ENCODE assay signal across 8 mouse cellular contexts in the genomic region with DNA sequence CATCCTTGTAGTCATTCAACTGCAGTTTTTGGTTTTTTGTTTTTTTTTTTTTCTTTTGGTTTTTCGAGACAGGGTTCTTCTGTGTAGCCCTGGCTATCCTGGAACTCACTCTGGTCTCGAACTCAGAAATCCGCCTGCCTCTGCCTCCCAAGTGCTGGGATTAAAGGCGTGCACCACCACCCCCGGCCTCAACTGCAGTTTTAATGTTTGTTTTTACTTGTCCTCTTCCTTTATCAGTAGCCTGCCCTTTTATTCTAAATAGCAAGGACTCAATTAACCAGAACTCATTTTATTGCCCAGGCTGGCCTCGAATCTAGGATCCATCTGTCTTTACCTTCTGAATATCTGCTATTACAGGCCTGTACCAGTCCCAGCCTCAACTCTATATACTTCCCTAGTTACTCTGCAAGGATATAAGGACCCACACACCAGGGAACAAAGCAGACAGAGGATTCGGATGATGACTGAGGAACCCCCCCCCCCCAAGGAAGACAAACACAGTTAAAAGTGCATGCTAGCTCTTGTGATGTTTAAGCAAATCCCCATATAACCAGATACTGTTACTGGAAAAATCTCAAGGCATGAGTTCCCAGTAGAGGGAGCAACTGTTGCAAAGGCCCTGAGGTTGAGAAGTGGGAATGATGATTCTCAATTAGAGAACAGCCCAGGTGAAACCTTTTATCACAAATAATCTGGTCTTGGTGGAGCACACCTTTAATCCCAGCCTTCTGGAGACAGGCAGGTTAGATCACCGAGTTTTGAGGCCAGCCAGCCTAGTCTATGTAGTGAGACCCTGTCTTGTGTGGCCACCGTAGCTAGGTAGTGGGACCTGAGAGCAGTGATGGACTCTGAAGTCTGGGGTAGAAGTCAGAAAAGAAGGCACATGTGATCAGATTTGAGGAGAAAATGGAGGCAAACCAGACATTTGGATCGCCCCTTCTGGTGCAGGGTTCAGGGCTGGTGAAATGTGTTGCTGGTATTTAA. TPM values are rescaled to one million over a fixed set of nuclear protein-coding genes. Genes with fewer than 3 reads are reported as not detected.
DNase-seq lines count a peak whose midpoint lies in the region; ATAC-seq lines count a peak whose summit lies in the region.

No protein-coding gene starts in this region.

- WGBS in heart, embryonic 14.5 days = 56% methylated on average over 10 of the region's 10 CpGs
- 70% methylated on average over 10 of the region's 10 CpGs for WGBS in hindbrain, embryonic 13.5 days
- WGBS in midbrain, embryonic 13.5 days = 73% methylated on average over 10 of the region's 10 CpGs

- no peaks in the 10 kb centered on the region for H3K27me3 ChIP-seq in heart, embryonic 14.5 days (ENCODE audit: control insufficient read depth, insufficient read depth, low read length)
- H3K27me3 ChIP-seq in hindbrain, embryonic 13.5 days = no peaks in the 10 kb centered on the region
- H3K27me3 ChIP-seq in midbrain, embryonic 13.5 days = no peaks in the 10 kb centered on the region

- H3K36me3 ChIP-seq in heart, embryonic 14.5 days (ENCODE audit: control insufficient read depth, insufficient read depth, low read length) = peaks cover 45% of the 10 kb centered on the region
- H3K36me3 ChIP-seq in hindbrain, embryonic 13.5 days = peaks cover 42% of the 10 kb centered on the region
- H3K36me3 ChIP-seq in midbrain, embryonic 13.5 days = peaks cover 45% of the 10 kb centered on the region

- H3K9ac ChIP-seq in heart, embryonic 14.5 days (ENCODE audit: low read length) = peak overlapping the region; percentile 96
- peak overlapping the region; percentile 94 for H3K9ac ChIP-seq in hindbrain, embryonic 13.5 days
- H3K9ac ChIP-seq in midbrain, embryonic 13.5 days (replicated peaks) = peak overlapping the region; percentile 96

- H3K4me1 ChIP-seq in heart, embryonic 14.5 days (ENCODE audit: control insufficient read depth in 2 of 2, insufficient read depth in 2 of 2, low read length in 2 of 2) = peaks cover 10 to 21% of the 10 kb centered on the region in 2 experiments
- peaks cover 39% of the 10 kb centered on the region for H3K4me1 ChIP-seq in hindbrain, embryonic 13.5 days (replicated peaks)
- peaks cover 21% of the 10 kb centered on the region for H3K4me1 ChIP-seq in midbrain, embryonic 13.5 days (replicated peaks)

- DNase-seq in heart, postnatal 4 days = no peak
- peak; percentile 48 for DNase-seq in NIH3T3 (ENCODE audit: low read depth)
- DNase-seq in urinary bladder, adult 18-20 months (ENCODE audit: low spot score in 2 of 2) = no peak
- DNase-seq in lung, adult 18-20 months = no peak
- DNase-seq in urinary bladder, postnatal 14 days (ENCODE audit: low spot score) = no peak

- peak overlapping the region; percentile 91; a peak in 3 of 4 replicates for H3K27ac ChIP-seq in heart, embryonic 14.5 days (replicated peaks in 1 of 2; ENCODE audit: control insufficient read depth in 1 of 2, insufficient read depth in 1 of 2, low read depth in 2 of 2, low read length in 2 of 2)
- peak overlapping the region; percentile 98 for H3K27ac ChIP-seq in hindbrain, embryonic 13.5 days
- H3K27ac ChIP-seq in midbrain, embryonic 13.5 days = peak overlapping the region; percentile 95

- peak overlapping the region; percentile 73 for H3K4me2 ChIP-seq in heart, embryonic 14.5 days (ENCODE audit: low read length)
- H3K4me2 ChIP-seq in hindbrain, embryonic 13.5 days = peak overlapping the region; percentile 68
- H3K4me2 ChIP-seq in midbrain, embryonic 13.5 days (replicated peaks) = peak overlapping the region; percentile 73

- H3K9me3 ChIP-seq in heart, embryonic 14.5 days (ENCODE audit: control insufficient read depth, low read length) = no peaks in the 10 kb centered on the region
- H3K9me3 ChIP-seq in hindbrain, embryonic 13.5 days = no peaks in the 10 kb centered on the region
- H3K9me3 ChIP-seq in midbrain, embryonic 13.5 days = no peaks in the 10 kb centered on the region

- H3K4me3 ChIP-seq in heart, embryonic 14.5 days (ENCODE audit: control insufficient read depth in 1 of 2, insufficient read depth in 1 of 2, low read depth in 1 of 2, low read length in 2 of 2) = peak overlapping the region; percentile 96
- peak overlapping the region; percentile 87 for H3K4me3 ChIP-seq in hindbrain, embryonic 13.5 days
- peak overlapping the region; percentile 91 for H3K4me3 ChIP-seq in midbrain, embryonic 13.5 days (replicated peaks)

- no peak for ATAC-seq in heart, embryonic 14.5 days (ENCODE audit: insufficient number of reproducible peaks, insufficient read depth, low FRiP score, low read depth)
- ATAC-seq in hindbrain, embryonic 13.5 days (ENCODE audit: low FRiP score) = no peak
- no peak for ATAC-seq in midbrain, embryonic 13.5 days

RNA-seq across cellular contexts. Expression of a gene that starts 1.7 kb away (rescaled TPM):
- polyA plus RNA-seq in heart, embryonic 14.5 days (2014; fragmentation: Nextera tagmentation; extraction: Ambion mirVana) = 49.9 and 53.0 TPM in 2 replicates
- total RNA-seq in heart, postnatal 4 days (2021) = 10 to 100 TPM; 24.2 to 26.2 TPM
- 37.3 and 37.8 TPM in 2 replicates for polyA plus RNA-seq in hindbrain, embryonic 13.5 days (2015; fragmentation: Nextera tagmentation; extraction: Ambion mirVana)
- polyA plus RNA-seq in midbrain, embryonic 13.5 days (2015; fragmentation: Nextera tagmentation; extraction: Ambion mirVana) = 34.5 and 36.3 TPM in 2 replicates

RNA-seq across cellular contexts. Expression of a gene that starts 7.4 kb away (rescaled TPM):
- 122 and 125 TPM in 2 replicates for polyA plus RNA-seq in heart, embryonic 14.5 days (2014; fragmentation: Nextera tagmentation; extraction: Ambion mirVana)
- total RNA-seq in heart, postnatal 4 days (2021) = 10 to 100 TPM; 90.9 to 91.8 TPM
- 83.2 and 85.5 TPM in 2 replicates for polyA plus RNA-seq in hindbrain, embryonic 13.5 days (2015; fragmentation: Nextera tagmentation; extraction: Ambion mirVana)
- polyA plus RNA-seq in midbrain, embryonic 13.5 days (2015; fragmentation: Nextera tagmentation; extraction: Ambion mirVana) = 84.8 and 88.8 TPM in 2 replicates

RNA-seq across cellular contexts. Expression of a gene that starts 10.4 kb away (rescaled TPM):
- polyA plus RNA-seq in heart, embryonic 14.5 days (2014; fragmentation: Nextera tagmentation; extraction: Ambion mirVana) = 5.9 and 6.6 TPM in 2 replicates
- 1 to 10 TPM; 3.4 to 3.6 TPM for total RNA-seq in heart, postnatal 4 days (2021)
- 10.8 and 11.5 TPM in 2 replicates for polyA plus RNA-seq in hindbrain, embryonic 13.5 days (2015; fragmentation: Nextera tagmentation; extraction: Ambion mirVana)
- polyA plus RNA-seq in midbrain, embryonic 13.5 days (2015; fragmentation: Nextera tagmentation; extraction: Ambion mirVana) = 8.8 and 8.9 TPM in 2 replicates

RNA-seq across cellular contexts. Expression of a gene that starts 13.7 kb away (rescaled TPM):
- 500 and 527 TPM in 2 replicates for polyA plus RNA-seq in heart, embryonic 14.5 days (2014; fragmentation: Nextera tagmentation; extraction: Ambion mirVana)
- total RNA-seq in heart, postnatal 4 days (2021) = 100 to 1,000 TPM; 320 to 358 TPM
- 646 and 672 TPM in 2 replicates for polyA plus RNA-seq in hindbrain, embryonic 13.5 days (2015; fragmentation: Nextera tagmentation; extraction: Ambion mirVana)
- polyA plus RNA-seq in midbrain, embryonic 13.5 days (2015; fragmentation: Nextera tagmentation; extraction: Ambion mirVana) = 599 and 642 TPM in 2 replicates

RNA-seq across cellular contexts. Expression of a gene that starts 23.7 kb away (rescaled TPM):
- 47.6 and 50.7 TPM in 2 replicates for polyA plus RNA-seq in heart, embryonic 14.5 days (2014; fragmentation: Nextera tagmentation; extraction: Ambion mirVana)
- 10 to 100 TPM; 36.3 to 37.0 TPM for total RNA-seq in heart, postnatal 4 days (2021)
- 107 and 109 TPM in 2 replicates for polyA plus RNA-seq in hindbrain, embryonic 13.5 days (2015; fragmentation: Nextera tagmentation; extraction: Ambion mirVana)
- 113 and 122 TPM in 2 replicates for polyA plus RNA-seq in midbrain, embryonic 13.5 days (2015; fragmentation: Nextera tagmentation; extraction: Ambion mirVana)
